Mouse (Mus musculus): ENCODE data around the gene Edem3. TPM values are rescaled to one million over a fixed set of nuclear protein-coding genes. Genes with fewer than 3 reads are reported as not detected.

Gene Edem3
- polyA plus RNA-seq, 2 experiments = 18.6 to 27.0 TPM

GRCm38 (mm10) chr1:151769200-151769913 lies 14.2 kb downstream of the Edem3 start:
- Histone ChIP-seq H3K9ac (ENCODE audit: low read depth, low read length, severe bottlenecking) (no peak overlapping the region), H3K4me1 (ENCODE audit: control insufficient read depth, insufficient read depth, low read length) (no peaks in the 10 kb centered on the region), H3K27me3 (ENCODE audit: control insufficient read depth, insufficient read depth, low read length) (no peaks in the 10 kb centered on the region), H3K9me3 (ENCODE audit: control insufficient read depth, low read length) (no peaks in the 10 kb centered on the region), H3K4me2 (replicated peaks; ENCODE audit: low read depth, low read length, severe bottlenecking) (no peak overlapping the region), H3K36me3 (ENCODE audit: control insufficient read depth, insufficient read depth, low read length) (peaks cover 12% of the 10 kb centered on the region; the same call in 1 of the 2 replicates), H3K4me3 (replicated peaks; ENCODE audit: low read length) (no peak overlapping the region), H3K27ac (replicated peaks; ENCODE audit: low read depth, low read length) (no peak overlapping the region)
- DNase-seq (ENCODE audit: low spot score) (no peak), ATAC-seq (ENCODE audit: low FRiP score, low read depth) (no peak)
- no peak for TF ChIP-seq POLR2A (IDR thresholded peaks at IDR 0.05; ENCODE audit: borderline replicate concordance, extremely low read depth, insufficient read depth, insufficient read length)
- WGBS = 75% methylated on average over 3 of the region's 3 CpGs

- peaks cover 60% of the 10 kb centered on the region for H3K36me3 ChIP-seq (ENCODE audit: control insufficient read depth, insufficient read depth, low read length)
These were observed 22.4 kb downstream of the Edem3 start for GRCm38 (mm10) chr1:151777616-151778015.

GRCm38 (mm10) chr1:151778592-151778991 lies 23.4 kb downstream of the Edem3 start:
- 85% methylated on average over 1 of the region's 1 CpGs for WGBS
- Histone ChIP-seq H3K9me3 (ENCODE audit: control insufficient read depth, low read length) (no peaks in the 10 kb centered on the region), H3K4me2 (replicated peaks; ENCODE audit: low read depth, low read length, severe bottlenecking) (no peak overlapping the region), H3K9ac (ENCODE audit: low read depth, low read length, severe bottlenecking) (no peak overlapping the region), H3K4me1 (ENCODE audit: control insufficient read depth, insufficient read depth, low read length) (no peaks in the 10 kb centered on the region), H3K4me3 (replicated peaks; ENCODE audit: low read length) (no peak overlapping the region), H3K27ac (replicated peaks; ENCODE audit: low read depth, low read length) (no peak overlapping the region), H3K36me3 (ENCODE audit: control insufficient read depth, insufficient read depth, low read length) (peaks cover 59% of the 10 kb centered on the region), H3K27me3 (ENCODE audit: control insufficient read depth, insufficient read depth, low read length) (no peaks in the 10 kb centered on the region)
- DNase-seq (ENCODE audit: low spot score) (no peak), ATAC-seq (ENCODE audit: low FRiP score, low read depth) (no peak)
- TF ChIP-seq POLR2A (IDR thresholded peaks at IDR 0.05; ENCODE audit: borderline replicate concordance, extremely low read depth, insufficient read depth, insufficient read length) = no peak

More at GRCm38 (mm10) chr1:151777616-151778015, 22.4 kb downstream of the Edem3 start:
- WGBS = 93% methylated on average over 2 of the region's 2 CpGs
- no peak for ATAC-seq (ENCODE audit: low FRiP score, low read depth)
- no peak for DNase-seq (ENCODE audit: low spot score)
- no peak overlapping the region for H3K9ac ChIP-seq (ENCODE audit: low read depth, low read length, severe bottlenecking)
- no peak overlapping the region for H3K4me2 ChIP-seq (replicated peaks; ENCODE audit: low read depth, low read length, severe bottlenecking)
- no peak overlapping the region for H3K27ac ChIP-seq (replicated peaks; ENCODE audit: low read depth, low read length)
- H3K27me3 ChIP-seq (ENCODE audit: control insufficient read depth, insufficient read depth, low read length) = no peaks in the 10 kb centered on the region
- no peaks in the 10 kb centered on the region for H3K4me1 ChIP-seq (ENCODE audit: control insufficient read depth, insufficient read depth, low read length)
- TF ChIP-seq POLR2A (IDR thresholded peaks at IDR 0.05; ENCODE audit: borderline replicate concordance, extremely low read depth, insufficient read depth, insufficient read length) = no peak
- no peaks in the 10 kb centered on the region for H3K9me3 ChIP-seq (ENCODE audit: control insufficient read depth, low read length)
- H3K4me3 ChIP-seq (replicated peaks; ENCODE audit: low read length) = no peak overlapping the region

- H3K36me3 ChIP-seq (ENCODE audit: control insufficient read depth, insufficient read depth, low read length) = peaks cover 57% of the 10 kb centered on the region
These were observed 24.1 kb downstream of the Edem3 start for GRCm38 (mm10) chr1:151779306-151779705.

GRCm38 (mm10) chr1:151781447-151781846 lies 26.3 kb downstream of the Edem3 start:
- no peak for TF ChIP-seq POLR2A (IDR thresholded peaks at IDR 0.05; ENCODE audit: borderline replicate concordance, extremely low read depth, insufficient read depth, insufficient read length)
- no peaks in the 10 kb centered on the region for H3K9me3 ChIP-seq (ENCODE audit: control insufficient read depth, low read length)
- DNase-seq (ENCODE audit: low spot score) (no peak), ATAC-seq (ENCODE audit: low FRiP score, low read depth) (no peak)
- H3K36me3 ChIP-seq (ENCODE audit: control insufficient read depth, insufficient read depth, low read length) = peaks cover 56% of the 10 kb centered on the region
- no peak overlapping the region for H3K27ac ChIP-seq (replicated peaks; ENCODE audit: low read depth, low read length)
- no peak overlapping the region for H3K9ac ChIP-seq (ENCODE audit: low read depth, low read length, severe bottlenecking)
- no peak overlapping the region for H3K4me3 ChIP-seq (replicated peaks; ENCODE audit: low read length)
- WGBS = 82% methylated on average over 7 of the region's 7 CpGs
- no peaks in the 10 kb centered on the region for H3K4me1 ChIP-seq (ENCODE audit: control insufficient read depth, insufficient read depth, low read length)
- H3K27me3 ChIP-seq (ENCODE audit: control insufficient read depth, insufficient read depth, low read length) = no peaks in the 10 kb centered on the region
- no peak overlapping the region for H3K4me2 ChIP-seq (replicated peaks; ENCODE audit: low read depth, low read length, severe bottlenecking)

More at GRCm38 (mm10) chr1:151779306-151779705, 24.1 kb downstream of the Edem3 start:
- Histone ChIP-seq H3K4me3 (replicated peaks; ENCODE audit: low read length) (no peak overlapping the region), H3K27me3 (ENCODE audit: control insufficient read depth, insufficient read depth, low read length) (no peaks in the 10 kb centered on the region), H3K27ac (replicated peaks; ENCODE audit: low read depth, low read length) (no peak overlapping the region), H3K4me2 (replicated peaks; ENCODE audit: low read depth, low read length, severe bottlenecking) (no peak overlapping the region), H3K9ac (ENCODE audit: low read depth, low read length, severe bottlenecking) (no peak overlapping the region), H3K4me1 (ENCODE audit: control insufficient read depth, insufficient read depth, low read length) (no peaks in the 10 kb centered on the region), H3K9me3 (ENCODE audit: control insufficient read depth, low read length) (no peaks in the 10 kb centered on the region)
- 85% methylated on average over 2 of the region's 2 CpGs for WGBS
- no peak for TF ChIP-seq POLR2A (IDR thresholded peaks at IDR 0.05; ENCODE audit: borderline replicate concordance, extremely low read depth, insufficient read depth, insufficient read length)
- ATAC-seq (ENCODE audit: low FRiP score, low read depth) (no peak), DNase-seq (ENCODE audit: low spot score) (no peak)
